Mouse (Mus musculus) T-cell, adult 2 months (primary cell): ENCODE results near the gene Vsig10l.
A peak's percentile ranks its signal among the peaks of the same experiment; 100 is the strongest.

Experiments used
- DNase-seq: peaks from one replicate; pipeline ENCODE4 v3.0.0; 2022; ENCODE audit warnings: low spot score

Vsig10l gene

GRCm38 (mm10) chr7:43462851-43463250 lies at the start of gene Vsig10l:
Gene Vsig10l (plus strand): TSS chr7:43463151.
- DNase-seq, result no peak

DNA sequence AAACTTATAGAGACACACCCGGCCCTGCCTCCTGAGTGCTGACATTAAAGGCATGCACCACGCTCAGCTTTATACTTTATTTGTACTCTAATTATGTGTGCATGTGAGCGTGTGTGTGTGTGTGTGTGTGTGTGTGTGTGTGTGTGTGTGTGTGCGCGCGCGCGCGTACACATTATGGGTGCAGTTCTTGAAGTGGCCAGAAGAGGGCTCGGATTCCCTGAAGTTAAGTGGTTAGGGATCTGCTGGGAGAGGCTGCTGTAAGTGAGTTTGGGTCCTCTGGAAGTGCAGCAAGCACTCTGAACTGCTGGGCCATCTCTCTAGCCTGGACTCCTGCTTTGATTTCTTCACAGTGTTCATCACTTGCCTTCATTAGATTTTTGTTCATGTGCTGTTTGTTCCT lies 45.7 kb upstream of the Vsig10l start:
- DNase-seq, result no peak

- DNase-seq, result peak; percentile 74
Observed at GRCm38 (mm10) chr7:43422995-43423617, 39.8 kb upstream of the Vsig10l start.

DNA sequence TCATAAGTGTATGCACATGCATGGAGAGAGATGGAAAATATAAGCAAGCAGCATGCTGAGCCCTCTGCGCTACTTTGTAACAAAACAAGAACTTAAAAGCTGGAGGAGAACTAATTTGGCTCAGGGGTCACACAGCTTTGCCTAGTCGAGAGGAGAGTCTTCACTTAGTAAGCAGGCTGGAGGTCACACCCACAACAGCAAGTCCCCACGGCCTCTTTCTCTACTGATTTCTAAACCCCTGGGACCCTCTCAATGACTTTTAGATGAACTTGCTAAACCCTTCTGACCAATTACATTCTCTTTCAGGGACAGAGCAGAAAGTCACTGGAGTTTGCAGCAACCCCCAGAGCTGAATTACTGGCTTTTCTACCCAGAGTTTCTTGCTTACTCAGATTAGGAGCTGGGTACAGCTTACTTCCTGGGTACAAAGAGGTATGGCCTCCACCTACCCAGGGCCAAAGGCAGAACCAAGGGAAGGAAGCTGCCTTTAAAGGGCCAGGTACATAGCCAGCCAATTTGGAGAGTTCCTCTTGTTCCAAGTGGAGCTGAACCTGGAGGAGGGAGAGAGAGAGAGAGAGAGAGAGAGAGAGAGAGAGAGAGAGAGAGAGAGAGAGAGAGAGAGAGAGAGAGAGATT lies 38.8 kb upstream of the Vsig10l start:
- DNase-seq, result no peak

- no peak for DNase-seq
Observed at GRCm38 (mm10) chr7:43427406-43427805, 35.5 kb upstream of the Vsig10l start, which contains the start of gene Lim2. Gene Lim2 (plus strand): TSS chr7:43427670.

DNA sequence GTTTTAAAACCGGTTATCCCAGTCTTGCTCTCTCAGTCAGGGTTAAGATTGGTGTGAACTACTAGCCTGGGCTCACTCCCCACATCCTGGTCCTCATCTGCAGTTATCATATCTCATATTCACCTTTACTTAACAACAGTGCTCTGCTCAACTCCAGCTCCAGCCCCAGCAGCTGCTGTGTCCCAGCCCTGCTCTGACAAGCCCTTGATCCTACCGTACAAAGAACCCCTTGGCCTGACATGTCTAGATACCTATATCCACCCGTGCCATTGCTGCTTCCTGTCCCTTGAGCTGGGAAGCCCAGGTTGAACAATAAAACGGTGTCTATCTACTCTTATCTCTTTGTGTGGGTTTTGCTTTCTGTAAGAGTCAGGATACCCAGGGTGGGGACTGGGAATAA lies 33.5 kb upstream of the Vsig10l start:
- no peak for DNase-seq

GRCm38 (mm10) chr7:43432891-43433290 lies 30.1 kb upstream of the Vsig10l start:
- no peak for DNase-seq

- no peak for DNase-seq
Observed at GRCm38 (mm10) chr7:43434676-43435075, 28.3 kb upstream of the Vsig10l start.

- peak; percentile 48 for DNase-seq
Observed at GRCm38 (mm10) chr7:43436341-43437255, 26.4 kb upstream of the Vsig10l start, which contains the start of gene Nkg7. Gene Nkg7 (plus strand): TSS chr7:43437073.

DNA sequence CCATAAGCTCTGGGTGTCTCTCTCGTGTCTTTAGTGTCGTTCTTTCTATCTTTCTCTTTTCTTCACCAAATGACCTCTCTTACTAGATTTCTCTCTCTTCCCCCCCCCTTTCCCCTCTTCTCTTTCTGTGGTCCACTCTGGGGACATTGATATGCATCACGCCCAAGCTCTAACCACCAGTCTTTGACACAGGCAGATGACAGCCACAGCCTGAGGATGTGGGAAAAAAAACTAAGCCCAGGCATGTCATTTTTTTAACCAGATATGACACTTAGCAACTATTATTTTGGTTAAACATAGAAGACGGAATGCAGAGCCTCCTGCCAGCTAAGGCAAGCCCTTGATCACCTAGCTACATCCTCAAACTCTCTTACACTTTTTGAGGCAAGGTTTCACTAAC lies 24.3 kb upstream of the Vsig10l start:
- peak; percentile 63 for DNase-seq

- DNase-seq, result no peak
Observed at GRCm38 (mm10) chr7:43440482-43440881, 22.5 kb upstream of the Vsig10l start, which contains the start of gene Cldnd2. Gene Cldnd2 (plus strand): TSS chr7:43440782.

GRCm38 (mm10) chr7:43441071-43441470 lies 21.9 kb upstream of the Vsig10l start:
- DNase-seq, result no peak

DNA sequence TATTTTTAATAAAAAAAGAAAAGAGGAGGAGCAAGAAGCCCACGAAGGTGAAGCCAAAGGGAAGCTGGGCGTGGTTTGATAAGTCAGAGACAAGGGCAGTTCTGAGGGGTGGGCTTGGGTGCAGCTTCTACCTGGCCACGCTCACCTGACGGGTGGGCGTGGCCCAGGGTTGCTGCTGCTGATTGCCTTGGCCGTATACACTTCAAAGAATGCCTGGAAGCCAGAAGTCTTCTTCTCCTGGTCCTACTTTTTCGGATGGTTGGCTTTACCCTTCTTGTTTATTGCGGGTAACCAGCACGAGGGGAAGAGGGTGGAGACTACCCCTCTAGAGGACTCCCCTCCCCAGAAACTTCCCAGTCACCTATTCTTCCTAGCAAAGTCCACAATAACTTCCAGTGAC lies 20.3 kb upstream of the Vsig10l start:
- no peak for DNase-seq

- DNase-seq, result peak; percentile 66
Observed at GRCm38 (mm10) chr7:43443126-43443916, 19.6 kb upstream of the Vsig10l start.

- DNase-seq, result peak; percentile 87
Observed at GRCm38 (mm10) chr7:43443917-43444293, 19.0 kb upstream of the Vsig10l start, which contains the start of the genes Etfb and Gm45233. Gene Etfb (plus strand): TSS chr7:43444083. Gene Gm45233 (plus strand): TSS chr7:43444128.

DNA sequence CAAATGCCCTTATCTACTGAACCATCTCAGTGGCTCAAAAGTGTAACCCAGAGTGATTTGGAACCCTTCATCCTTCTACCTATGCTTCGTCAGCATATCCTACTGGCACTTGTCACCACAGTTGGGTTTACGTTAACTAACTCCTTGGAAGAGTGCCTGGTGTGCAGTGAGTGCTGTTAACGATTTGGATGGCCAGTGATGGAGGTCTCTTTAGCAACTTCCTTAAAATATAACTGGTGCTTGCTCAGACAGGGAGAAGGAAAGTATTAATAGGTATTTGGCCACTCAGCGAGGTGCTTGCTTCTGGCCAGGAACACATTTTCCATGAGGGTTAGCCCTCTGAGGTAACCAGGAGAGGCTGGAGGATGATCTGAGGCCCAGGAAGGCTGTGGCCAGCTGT lies 15.2 kb upstream of the Vsig10l start:
- no peak for DNase-seq

DNA sequence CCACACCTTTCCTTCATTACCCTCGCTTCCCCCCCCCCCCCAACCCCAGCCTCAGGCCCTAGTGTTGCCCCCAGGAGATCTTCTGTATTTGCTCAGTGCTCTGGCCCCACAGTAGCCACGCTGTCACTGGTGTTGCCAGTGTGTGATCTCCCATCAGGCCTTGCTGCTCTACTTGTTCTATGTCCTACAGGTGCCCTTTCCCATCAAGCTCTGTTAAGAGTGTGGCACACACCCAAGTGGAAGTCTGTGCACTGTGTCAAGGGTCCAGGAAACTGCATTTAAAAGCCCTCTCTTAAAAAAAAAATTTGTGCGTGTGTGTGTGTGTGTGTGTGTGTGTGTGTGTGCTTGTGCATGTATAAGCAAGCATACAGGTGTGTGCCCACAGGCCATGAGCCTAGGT lies 14.7 kb upstream of the Vsig10l start:
- no peak for DNase-seq

- no peak for DNase-seq
Observed at GRCm38 (mm10) chr7:43449811-43450210, 13.1 kb upstream of the Vsig10l start.

GRCm38 (mm10) chr7:43451726-43452125 lies 11.2 kb upstream of the Vsig10l start:
- no peak for DNase-seq

GRCm38 (mm10) chr7:43452609-43453008 lies 10.3 kb upstream of the Vsig10l start:
- DNase-seq, result peak; percentile 52

DNA sequence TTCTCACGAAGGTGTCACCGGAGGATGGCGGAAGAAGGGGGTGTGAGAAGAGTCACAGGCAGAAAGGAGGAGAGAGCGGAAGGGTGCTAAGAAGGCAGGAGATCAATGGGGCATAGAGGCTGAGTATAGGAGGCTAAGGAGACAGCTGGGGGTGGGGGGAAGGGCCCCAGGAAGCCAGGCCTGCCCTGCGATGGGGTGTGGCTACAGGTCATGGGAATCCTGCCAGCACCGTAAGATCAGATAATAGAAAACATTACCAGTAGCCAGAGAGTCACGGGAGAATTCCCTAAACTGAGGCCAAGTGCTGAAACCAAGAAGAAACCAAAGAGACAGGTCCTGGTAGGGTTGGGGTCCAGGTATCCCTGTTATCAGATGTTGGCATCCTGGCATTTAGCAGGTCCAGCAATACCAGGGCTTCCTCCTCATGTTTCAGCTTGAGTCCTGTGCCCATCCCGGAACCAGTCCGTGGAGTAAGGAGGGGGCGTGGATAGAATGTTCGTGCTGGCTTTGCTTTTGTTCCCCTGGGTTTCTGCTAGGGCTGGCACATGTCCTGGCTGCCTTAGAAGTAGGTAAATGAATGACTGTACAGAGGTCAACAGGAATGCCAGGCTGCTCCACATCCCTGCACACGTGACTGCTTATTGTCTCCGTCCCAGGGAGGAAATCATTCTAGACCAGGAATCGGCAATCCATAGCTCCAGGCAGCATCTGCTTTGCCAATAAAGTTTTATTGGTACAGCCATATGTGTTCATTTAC lies 9.2 kb upstream of the Vsig10l start:
- no peak for DNase-seq
